Mouse (Mus musculus): Measurements from ENCODE around the gene Fgd6. TPM values are rescaled to one million over a fixed set of nuclear protein-coding genes. Genes with fewer than 3 reads are reported as not detected.

Gene Fgd6
- polyA plus RNA-seq, 1 experiment, result 7.2 TPM

GRCm38 (mm10) chr10:94105498-94105897 is 69.7 kb downstream of the Fgd6 start:
- 90% methylated on average over 10 of the region's 10 CpGs for WGBS

GRCm38 (mm10) chr10:94107168-94107567 is 71.4 kb downstream of the Fgd6 start:
- 9% methylated on average over 4 of the region's 4 CpGs for WGBS
- H3K4me1 ChIP-seq (ENCODE audit: control insufficient read depth, insufficient read depth, low read length), result peaks cover 6% of the 10 kb centered on the region
- no peak for TF ChIP-seq CTCF (IDR thresholded peaks at IDR 0.05; ENCODE audit: insufficient read depth, low read length)
- no peak for TF ChIP-seq POLR2A (IDR thresholded peaks at IDR 0.05; ENCODE audit: borderline replicate concordance, extremely low read depth, low read depth, low read length)
- DNase-seq, result peak; percentile 26
- H3K4me3 ChIP-seq (replicated peaks; ENCODE audit: extremely low read depth, low read depth, low read length), result peak overlapping the region; percentile 14

More at GRCm38 (mm10) chr10:94105498-94105897, 69.7 kb downstream of the Fgd6 start:
- Histone ChIP-seq H3K4me1 (ENCODE audit: control insufficient read depth, insufficient read depth, low read length) (peaks cover 6% of the 10 kb centered on the region), H3K4me3 (replicated peaks; ENCODE audit: extremely low read depth, low read depth, low read length) (no peak overlapping the region)
- DNase-seq, result no peak
- TF ChIP-seq POLR2A (IDR thresholded peaks at IDR 0.05; ENCODE audit: borderline replicate concordance, extremely low read depth, low read depth, low read length) (no peak), CTCF (IDR thresholded peaks at IDR 0.05; ENCODE audit: insufficient read depth, low read length) (no peak)

- 62% methylated on average over 7 of the region's 7 CpGs for WGBS
- Histone ChIP-seq H3K4me1 (ENCODE audit: control insufficient read depth, insufficient read depth, low read length) (peaks cover 6% of the 10 kb centered on the region), H3K4me3 (replicated peaks; ENCODE audit: extremely low read depth, low read depth, low read length) (no peak overlapping the region)
- no peak for DNase-seq
- TF ChIP-seq POLR2A (IDR thresholded peaks at IDR 0.05; ENCODE audit: borderline replicate concordance, extremely low read depth, low read depth, low read length) (no peak), CTCF (IDR thresholded peaks at IDR 0.05; ENCODE audit: insufficient read depth, low read length) (no peak)
Observed at GRCm38 (mm10) chr10:94107607-94108006, 71.8 kb downstream of the Fgd6 start.

GRCm38 (mm10) chr10:94108791-94109190 is 73.0 kb downstream of the Fgd6 start:
- no peak overlapping the region for H3K4me3 ChIP-seq (replicated peaks; ENCODE audit: extremely low read depth, low read depth, low read length)
- 96% methylated on average over 6 of the region's 6 CpGs for WGBS
- TF ChIP-seq POLR2A (IDR thresholded peaks at IDR 0.05; ENCODE audit: borderline replicate concordance, extremely low read depth, low read depth, low read length) (no peak), CTCF (IDR thresholded peaks at IDR 0.05; ENCODE audit: insufficient read depth, low read length) (no peak)
- H3K4me1 ChIP-seq (ENCODE audit: control insufficient read depth, insufficient read depth, low read length), result peaks cover 6% of the 10 kb centered on the region
- DNase-seq, result no peak

GRCm38 (mm10) chr10:94110834-94111754 is 75.3 kb downstream of the Fgd6 start:
- WGBS, result 84% methylated on average over 9 of the region's 9 CpGs
- H3K4me1 ChIP-seq (ENCODE audit: control insufficient read depth, insufficient read depth, low read length), result peaks cover 12% of the 10 kb centered on the region
- TF ChIP-seq CTCF (IDR thresholded peaks at IDR 0.05; ENCODE audit: insufficient read depth, low read length) (no peak), POLR2A (IDR thresholded peaks at IDR 0.05; ENCODE audit: borderline replicate concordance, extremely low read depth, low read depth, low read length) (no peak)

DNA sequence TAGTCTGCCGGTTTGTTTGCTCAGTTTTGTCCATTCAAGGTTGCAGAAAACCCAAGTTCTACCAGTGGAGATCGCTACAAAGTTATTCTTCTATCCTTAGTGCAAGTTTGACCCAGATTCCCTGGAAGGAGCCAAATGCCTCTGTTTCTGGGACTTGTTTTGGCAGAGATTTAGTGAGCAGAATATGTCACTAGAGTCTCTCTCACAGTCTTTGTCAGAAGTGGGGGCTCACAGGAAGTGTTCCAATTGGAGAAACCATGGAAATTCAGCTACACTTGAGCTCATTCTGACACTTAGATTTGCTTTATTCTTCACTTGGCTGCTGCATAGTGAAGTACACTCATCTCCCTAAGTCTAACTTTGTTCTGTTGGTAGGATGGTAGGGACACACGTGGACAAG is 76.4 kb downstream of the Fgd6 start:
- H3K4me1 ChIP-seq (ENCODE audit: control insufficient read depth, insufficient read depth, low read length), result peaks cover 8% of the 10 kb centered on the region
- no peak for DNase-seq
- 63% methylated on average over 3 of the region's 3 CpGs for WGBS
- no peak for TF ChIP-seq CTCF (IDR thresholded peaks at IDR 0.05; ENCODE audit: insufficient read depth, low read length)
- no peak for TF ChIP-seq POLR2A (IDR thresholded peaks at IDR 0.05; ENCODE audit: borderline replicate concordance, extremely low read depth, low read depth, low read length)
- no peak overlapping the region for H3K4me3 ChIP-seq (replicated peaks; ENCODE audit: extremely low read depth, low read depth, low read length)

More at GRCm38 (mm10) chr10:94110834-94111754, 75.3 kb downstream of the Fgd6 start:
- DNase-seq, result no peak
- H3K4me3 ChIP-seq (replicated peaks; ENCODE audit: extremely low read depth, low read depth, low read length), result no peak overlapping the region

- 16% methylated on average over 6 of the region's 6 CpGs for WGBS
- TF ChIP-seq POLR2A (IDR thresholded peaks at IDR 0.05; ENCODE audit: borderline replicate concordance, extremely low read depth, low read depth, low read length), result no peak
- peak; percentile 34 for TF ChIP-seq CTCF (IDR thresholded peaks at IDR 0.05; ENCODE audit: insufficient read depth, low read length)
- Histone ChIP-seq H3K4me3 (replicated peaks; ENCODE audit: extremely low read depth, low read depth, low read length) (no peak overlapping the region), H3K4me1 (ENCODE audit: control insufficient read depth, insufficient read depth, low read length) (peaks cover 6% of the 10 kb centered on the region)
- DNase-seq, result peak; percentile 73
Observed at GRCm38 (mm10) chr10:94115893-94116599, 80.2 kb downstream of the Fgd6 start.

- WGBS, result 58% methylated on average over 12 of the region's 12 CpGs
- DNase-seq, result no peak
- TF ChIP-seq POLR2A (IDR thresholded peaks at IDR 0.05; ENCODE audit: borderline replicate concordance, extremely low read depth, low read depth, low read length), result no peak
- no peak for TF ChIP-seq CTCF (IDR thresholded peaks at IDR 0.05; ENCODE audit: insufficient read depth, low read length)
- H3K4me3 ChIP-seq (replicated peaks; ENCODE audit: extremely low read depth, low read depth, low read length), result no peak overlapping the region
- peaks cover 6% of the 10 kb centered on the region for H3K4me1 ChIP-seq (ENCODE audit: control insufficient read depth, insufficient read depth, low read length)
Observed at GRCm38 (mm10) chr10:94116781-94117340, 81.1 kb downstream of the Fgd6 start.

- peaks cover 6% of the 10 kb centered on the region for H3K4me1 ChIP-seq (ENCODE audit: control insufficient read depth, insufficient read depth, low read length)
- DNase-seq, result no peak
- no peak for TF ChIP-seq CTCF (IDR thresholded peaks at IDR 0.05; ENCODE audit: insufficient read depth, low read length)
- TF ChIP-seq POLR2A (IDR thresholded peaks at IDR 0.05; ENCODE audit: borderline replicate concordance, extremely low read depth, low read depth, low read length), result no peak
- WGBS, result 97% methylated on average over 3 of the region's 3 CpGs
- no peak overlapping the region for H3K4me3 ChIP-seq (replicated peaks; ENCODE audit: extremely low read depth, low read depth, low read length)
Observed at GRCm38 (mm10) chr10:94117916-94118315, 82.1 kb downstream of the Fgd6 start.
